Mouse (Mus musculus) frontal cortex, adult (tissue): Measurements from ENCODE around the gene Fam133b.

Experiments
- ATAC-seq: cut with Nextera tagmentation; 2 replicates; pipeline ENCODE4 v1.9.2; 2017; ENCODE audit warnings: mild to moderate bottlenecking, moderate library complexity, mixed read lengths; ENCODE audit not compliant: low TSS enrichment

Gene Fam133b

DNA sequence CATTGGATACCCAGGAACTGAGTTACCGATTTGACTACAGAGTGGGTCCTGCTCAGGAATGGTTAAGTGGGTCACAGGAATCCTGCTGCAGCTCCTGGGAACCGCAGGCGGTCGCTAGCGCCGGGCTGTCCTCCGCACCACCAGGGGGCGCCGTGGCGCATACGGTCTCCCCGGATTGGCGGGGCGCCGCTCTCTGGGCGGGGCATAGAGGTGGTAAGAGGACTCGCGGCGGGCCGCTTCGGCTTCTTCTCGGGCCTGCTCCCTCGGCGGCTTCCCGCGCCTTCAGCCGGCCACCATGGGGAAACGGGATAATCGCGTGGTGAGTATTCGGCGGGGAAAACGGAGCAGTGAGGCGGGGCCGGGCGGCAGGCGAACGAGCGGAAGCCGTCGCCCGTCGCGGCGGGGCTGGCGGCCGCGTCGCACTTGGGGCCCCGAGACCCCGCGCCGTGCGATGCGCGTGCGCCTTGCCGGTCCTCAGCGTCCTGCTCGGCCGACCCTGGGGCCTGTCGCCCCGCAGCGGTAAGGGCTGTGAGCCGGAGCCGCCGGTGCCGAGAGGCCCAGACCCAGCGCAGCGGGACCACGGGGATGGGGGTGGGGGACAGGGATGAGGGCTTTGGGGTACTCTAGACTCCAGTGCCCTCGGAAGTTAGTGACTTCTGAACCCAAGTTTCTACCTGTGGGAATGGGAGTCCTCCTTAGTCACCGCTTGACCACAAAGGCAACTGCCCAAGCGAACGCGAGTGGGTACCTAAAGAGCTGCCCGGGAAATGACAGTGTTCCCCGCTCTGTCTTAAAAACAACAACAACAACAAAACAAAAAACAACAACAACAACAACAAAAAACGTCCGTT lies at the start of gene Fam133b:
Gene Fam133b (plus strand): TSS at position 205 of the 851 bp plus-strand sequence.
- peak; percentile 93 for ATAC-seq

GRCm38 (mm10) chr5:3493968-3494367 lies 49.7 kb upstream of the Fam133b start:
- no peak for ATAC-seq

DNA sequence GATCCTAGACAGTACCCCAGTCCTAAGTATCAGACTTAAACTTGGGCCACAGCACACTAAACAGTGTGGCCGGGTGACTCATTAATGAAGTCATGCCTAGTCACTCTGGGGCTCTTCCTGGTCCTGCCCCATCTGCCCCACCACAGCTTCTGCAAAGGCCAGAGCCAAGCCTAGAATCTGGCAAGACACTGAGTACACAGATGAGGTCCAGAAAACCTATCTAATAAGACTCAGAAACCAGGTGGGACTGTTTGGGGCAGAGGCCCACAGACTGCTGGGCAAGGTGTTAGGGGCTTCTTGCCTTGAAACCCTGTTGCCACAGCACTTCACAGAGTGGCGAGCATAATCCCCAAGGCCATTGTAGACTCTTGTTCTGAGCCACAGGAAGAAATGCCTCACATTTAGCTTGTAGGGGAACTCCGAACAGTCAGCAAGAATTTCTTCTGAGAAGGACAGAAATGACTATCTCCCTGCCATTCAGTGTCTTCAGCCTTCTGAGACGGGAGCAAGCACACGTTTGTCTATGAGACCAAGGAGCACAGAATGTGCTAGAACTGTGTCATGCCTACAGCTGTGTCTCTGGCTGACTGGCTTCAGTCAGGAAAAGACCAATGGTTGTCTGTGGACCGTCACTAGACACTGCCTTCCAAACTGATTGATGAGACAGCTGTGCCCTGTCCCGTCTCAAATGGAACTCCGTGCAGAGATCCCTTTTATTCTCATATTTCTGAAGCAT lies 49.0 kb upstream of the Fam133b start:
- no peak for ATAC-seq

GRCm38 (mm10) chr5:3497505-3497925 lies 46.1 kb upstream of the Fam133b start:
- no peak for ATAC-seq

DNA sequence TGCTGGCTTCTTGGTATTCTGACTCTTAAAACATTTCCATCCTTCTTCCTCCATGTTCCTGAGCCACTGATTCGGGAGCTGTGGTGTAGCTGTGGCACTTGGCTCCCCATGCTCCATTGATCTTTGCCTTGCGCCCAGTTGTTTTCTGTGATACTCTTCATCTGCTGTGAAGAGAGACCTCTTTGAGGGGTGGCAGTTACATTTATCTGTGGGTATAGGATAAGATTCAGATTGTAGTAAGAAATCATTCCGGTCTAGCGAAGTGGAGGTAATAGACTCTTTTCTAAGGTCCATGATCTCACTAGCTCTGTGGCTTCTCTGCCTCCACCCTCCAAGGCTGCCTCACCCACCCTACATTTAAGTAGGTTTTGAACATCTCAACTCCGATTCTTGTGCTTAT lies 43.3 kb upstream of the Fam133b start:
- ATAC-seq = no peak

DNA sequence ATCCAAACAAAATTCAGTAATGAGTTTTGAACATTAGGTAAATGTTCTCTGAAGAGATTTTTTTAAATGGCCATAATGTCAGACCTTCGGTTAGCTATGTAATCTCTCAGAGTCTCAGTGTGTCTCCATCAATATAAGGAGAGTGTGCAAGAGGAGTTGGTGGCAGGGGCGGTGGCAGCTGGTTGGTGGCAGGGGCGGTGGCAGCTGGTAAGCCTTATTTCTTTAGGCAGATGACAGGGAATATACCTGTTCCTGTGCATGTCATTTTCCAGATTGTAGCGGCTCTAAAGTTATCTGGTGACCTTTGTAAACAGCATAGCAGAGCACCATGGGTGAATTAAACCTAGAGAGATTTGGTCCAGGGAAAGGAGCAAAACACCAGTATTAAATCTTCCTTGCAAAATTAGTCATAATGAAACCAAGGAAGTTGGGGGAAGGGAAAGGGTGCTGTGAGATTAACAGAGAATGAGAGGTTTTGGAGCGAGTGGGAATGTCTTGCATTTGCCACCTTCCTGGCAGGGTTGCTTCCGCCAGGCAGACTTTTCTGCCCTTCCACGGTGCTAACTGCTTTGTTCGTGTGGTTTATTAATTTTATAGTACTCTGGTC lies 42.6 kb upstream of the Fam133b start:
- no peak for ATAC-seq

DNA sequence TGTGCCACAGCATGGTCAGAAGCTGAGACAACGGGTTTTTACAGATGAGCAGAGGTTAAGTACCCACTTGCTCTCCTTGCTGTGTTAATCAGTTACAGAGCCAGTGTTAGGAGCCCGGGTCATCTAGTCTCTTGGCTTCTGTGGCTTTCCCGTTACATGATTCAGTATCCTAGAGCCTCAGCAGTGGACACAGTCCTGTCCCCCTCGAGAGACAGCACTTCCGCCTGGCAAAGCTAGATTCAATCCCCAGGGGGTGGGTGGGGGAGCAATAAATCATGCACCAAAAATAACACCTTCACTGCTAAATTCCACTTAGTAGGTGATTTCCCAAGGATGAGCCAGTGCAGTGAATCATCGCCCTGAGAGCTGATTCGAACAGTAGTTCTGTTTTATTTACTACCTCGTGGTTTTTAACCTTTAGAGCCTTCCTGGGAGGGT lies 42.0 kb upstream of the Fam133b start:
- ATAC-seq = no peak

DNA sequence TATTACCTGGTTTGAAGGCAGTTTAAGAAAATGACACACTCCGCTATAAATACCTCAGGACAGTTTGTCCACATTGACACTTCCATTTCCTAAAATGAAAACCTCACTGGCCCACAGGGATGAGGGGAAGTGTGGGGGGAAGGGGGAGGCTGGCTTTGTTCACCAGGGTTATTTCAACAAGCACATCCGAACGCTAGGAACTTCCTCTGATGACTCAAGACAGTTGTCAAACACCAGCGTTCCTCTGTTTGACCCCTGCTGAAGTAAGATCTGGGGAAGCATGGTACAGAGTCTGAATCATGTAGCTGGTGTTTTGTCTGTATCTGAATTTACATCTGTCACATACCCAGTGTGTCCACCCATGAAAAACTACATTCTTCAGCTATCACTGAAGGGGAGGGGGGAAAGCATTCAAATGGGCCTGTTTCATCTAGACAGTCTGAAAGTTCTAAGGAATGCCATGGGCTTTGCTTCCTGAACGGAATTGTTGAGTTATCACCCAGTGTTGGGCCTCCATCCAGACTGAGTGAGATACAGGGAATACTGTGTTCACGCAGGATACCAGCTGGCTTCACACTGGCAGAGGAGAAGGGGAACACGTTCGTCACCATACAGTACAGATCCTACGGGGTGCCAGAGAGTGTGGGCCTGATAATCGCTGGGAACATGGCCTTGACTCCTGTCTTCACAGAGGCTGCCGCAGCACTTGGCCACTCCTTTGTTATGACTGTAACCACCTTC lies 40.9 kb upstream of the Fam133b start:
- peak; percentile 74; the same call in 1 of the 2 replicates for ATAC-seq

DNA sequence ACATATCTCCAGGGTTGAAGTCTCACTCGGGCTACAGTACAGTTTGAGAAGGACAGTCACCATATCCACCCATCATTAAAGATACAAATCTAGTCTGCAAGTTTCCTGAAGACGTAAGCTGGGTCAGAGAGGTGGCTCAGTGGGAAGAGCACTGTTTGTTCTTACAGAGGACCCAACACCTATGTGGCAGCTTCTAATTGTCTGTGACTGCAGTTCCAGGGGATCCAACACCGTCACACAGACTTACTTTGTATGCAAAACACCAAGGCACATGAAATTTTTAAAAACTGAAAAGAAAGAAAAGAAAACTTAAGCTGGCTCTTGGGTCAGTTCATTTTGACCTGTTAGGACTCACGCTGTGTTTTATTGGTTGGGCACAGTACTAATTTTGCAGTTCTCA lies 40.3 kb upstream of the Fam133b start:
- no peak for ATAC-seq

DNA sequence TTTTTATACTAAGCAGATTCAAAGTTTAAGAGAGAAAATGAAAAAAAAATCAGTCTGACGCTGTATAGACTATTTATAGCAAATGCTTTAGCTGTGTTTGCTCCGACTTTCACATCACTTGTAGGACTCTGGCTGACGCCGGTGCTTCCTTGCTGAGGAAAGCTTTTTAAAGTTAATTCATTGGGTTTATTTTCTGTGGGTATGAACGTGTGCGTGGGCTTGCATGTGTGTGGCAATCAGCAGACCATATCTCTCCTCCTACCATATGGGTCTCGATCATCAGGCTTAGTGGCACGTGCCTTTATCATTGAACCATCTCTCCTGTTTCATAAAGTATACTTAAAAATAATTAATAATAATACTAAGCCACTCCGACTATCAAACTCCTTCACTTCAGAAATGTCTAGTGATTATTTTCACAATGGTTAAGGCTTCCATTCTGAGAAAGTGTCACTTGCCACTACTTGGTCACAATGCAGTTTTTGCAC lies 39.8 kb upstream of the Fam133b start:
- ATAC-seq = no peak

DNA sequence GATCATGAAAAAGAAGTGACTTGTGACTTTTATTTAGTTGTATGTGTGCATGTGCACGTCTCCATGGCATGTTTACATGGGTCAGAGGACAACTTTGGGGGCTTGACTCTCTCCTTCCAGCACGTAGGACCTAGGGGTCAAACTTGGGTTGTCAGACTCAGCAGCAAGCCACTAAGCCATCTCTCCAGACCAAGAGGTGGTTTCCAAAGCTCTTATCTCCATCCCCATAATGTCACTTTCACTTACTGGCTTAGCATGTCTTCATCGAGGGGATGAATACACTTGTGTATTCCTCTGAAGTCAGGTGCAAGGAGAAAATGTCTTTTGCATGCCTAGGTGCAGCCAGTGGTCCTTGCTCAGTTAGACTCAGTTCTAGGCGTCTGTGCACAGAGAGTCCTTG lies 39.2 kb upstream of the Fam133b start:
- ATAC-seq = no peak

DNA sequence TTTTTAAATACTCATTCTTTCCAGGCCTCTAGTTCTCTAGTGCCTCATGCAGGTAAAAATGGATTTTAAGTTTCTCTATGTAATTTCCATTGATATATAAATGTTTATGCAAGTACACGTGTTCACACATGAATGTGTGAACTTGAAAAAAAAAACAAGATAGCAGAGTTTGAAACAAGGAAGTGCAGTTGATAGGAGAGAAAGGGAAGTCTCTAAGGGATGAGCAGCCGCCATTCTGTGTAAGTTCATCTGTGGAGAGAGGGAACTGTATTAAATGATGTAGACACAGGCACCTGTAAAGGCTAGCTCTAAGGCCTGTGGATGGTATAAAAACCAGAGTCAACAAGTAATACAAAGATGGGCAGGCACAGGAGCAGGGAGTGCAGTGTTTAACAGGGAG lies 38.1 kb upstream of the Fam133b start:
- no peak for ATAC-seq

DNA sequence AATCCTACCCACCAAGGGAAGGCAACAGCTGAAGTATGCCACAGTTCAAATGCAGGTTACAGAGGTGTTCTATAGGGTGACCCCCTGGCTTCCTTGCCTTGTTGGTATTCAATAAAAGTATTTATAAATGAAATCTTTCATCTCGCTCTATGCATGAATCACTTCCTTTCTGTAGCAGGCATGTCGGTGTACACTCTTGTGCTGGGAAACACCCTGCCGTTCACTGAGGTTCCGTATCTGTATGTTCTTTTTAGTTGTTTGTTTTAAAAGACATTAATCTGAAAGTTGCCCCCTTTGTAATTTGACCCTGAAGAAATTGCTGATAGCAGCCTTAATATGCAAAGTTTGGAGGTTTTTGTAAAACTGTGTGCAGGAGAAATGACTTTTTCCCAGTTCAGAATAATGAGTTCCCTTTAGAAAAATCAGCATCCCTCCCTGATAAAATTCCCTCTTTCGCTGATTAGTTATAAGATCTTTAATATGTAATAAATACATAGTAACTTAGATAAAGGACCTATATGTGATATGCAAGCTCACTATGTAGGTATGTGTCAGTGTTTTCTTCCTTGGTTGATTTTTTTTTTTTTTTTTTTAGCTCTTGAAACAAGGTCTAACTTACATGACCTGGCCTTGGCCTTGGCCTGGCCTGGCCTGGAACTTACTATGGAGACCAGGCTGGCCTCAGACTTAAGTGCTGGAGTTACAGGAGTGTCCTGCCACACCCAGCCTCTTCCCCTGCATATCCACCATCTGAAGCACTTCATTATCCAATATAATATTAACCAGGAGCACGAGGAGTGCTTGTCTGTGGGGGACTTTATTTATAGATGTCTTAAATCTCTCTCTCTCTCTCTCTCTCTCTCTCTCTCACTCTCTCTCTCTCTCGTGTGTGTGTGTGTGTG lies 34.9 kb upstream of the Fam133b start:
- ATAC-seq = no peak

DNA sequence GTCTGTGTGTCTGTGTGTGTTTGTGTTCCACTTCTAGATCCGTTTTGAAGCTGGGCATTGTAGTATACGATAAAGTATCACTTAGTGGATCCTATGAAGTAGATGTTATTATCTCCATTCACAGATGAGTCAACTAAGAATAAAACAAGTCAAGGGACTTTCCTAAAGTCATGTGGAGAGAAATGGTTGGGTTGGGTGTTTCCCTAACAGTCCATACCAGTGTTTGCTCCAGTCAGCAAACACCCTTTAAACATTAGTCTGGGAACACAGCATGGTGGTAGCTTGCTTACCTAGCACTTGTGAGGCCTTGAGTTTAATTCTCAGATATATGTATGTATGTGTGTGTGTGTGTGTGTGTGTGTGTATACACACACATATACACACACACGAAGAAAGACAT lies 34.1 kb upstream of the Fam133b start:
- ATAC-seq = no peak

DNA sequence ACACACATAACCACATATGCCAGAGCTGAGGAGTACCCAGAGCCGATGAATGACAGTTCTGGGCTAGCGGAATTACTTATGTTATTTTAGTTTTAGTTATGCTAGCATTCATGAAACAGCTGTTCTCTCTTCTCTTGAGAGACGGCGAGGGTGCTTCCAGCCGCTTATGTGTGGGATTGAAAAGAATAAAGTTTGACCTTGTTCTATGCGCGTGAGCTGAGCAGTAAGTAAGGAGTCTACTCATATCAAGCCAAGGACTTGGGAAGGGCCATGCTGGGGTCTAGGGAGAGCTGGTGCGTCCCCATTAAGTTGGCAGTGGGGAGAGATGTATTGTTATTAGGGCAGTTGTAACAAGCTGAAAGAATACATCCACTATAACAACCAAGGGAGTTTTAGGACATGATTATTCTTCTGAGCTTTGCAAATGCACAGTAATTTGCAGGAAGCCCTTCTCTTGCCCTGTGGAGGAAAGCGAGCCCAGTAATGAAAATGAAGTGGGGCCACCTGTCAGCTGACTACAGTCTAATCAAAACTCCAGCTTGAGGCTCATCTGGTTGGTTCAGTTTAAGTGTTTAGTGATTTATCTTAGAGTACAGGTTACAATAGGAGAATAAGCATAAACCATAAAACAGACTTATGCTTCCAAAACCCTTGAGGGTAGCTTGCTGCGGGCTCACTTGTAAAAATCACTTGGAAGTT lies 32.4 kb upstream of the Fam133b start:
- ATAC-seq = peak; percentile 55

GRCm38 (mm10) chr5:3512584-3512983 lies 31.0 kb upstream of the Fam133b start:
- no peak for ATAC-seq

GRCm38 (mm10) chr5:3514901-3515311 lies 28.7 kb upstream of the Fam133b start:
- no peak for ATAC-seq

GRCm38 (mm10) chr5:3515477-3515876 lies 28.2 kb upstream of the Fam133b start:
- no peak for ATAC-seq

DNA sequence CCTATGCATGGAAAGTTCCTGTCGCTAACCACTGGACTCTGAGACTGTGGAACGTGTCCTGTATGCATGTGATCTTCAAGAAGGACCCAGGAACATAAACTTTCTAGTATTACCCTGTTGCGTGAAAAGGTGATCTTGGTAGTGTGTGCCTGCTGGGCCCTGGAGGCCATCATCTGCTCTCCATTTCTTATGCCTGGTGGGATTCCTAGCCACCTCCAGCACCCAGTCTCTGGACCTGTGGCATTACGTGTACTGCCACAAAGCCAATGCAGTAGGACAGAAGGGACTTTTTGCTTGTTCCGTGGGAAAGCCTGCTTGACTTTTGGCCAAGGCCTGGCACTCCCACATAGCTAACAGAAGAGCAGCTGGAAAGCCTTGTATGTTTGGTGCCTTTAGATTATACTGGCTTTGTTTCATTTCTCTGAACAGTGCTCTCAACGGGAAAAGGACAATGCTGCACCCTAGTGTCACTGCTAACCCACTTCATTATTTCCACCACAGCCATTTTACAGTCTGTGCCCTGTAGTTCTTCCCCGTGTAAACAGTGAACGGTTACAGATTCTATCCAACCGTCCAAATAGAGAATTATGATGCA lies 27.1 kb upstream of the Fam133b start:
- ATAC-seq = peak; percentile 97
